Mouse (Mus musculus): Measurements from ENCODE around the gene Lpin3.

GRCm38 (mm10) chr2:160865266-160865665 lies 15.2 kb upstream of the Lpin3 start:
- TF ChIP-seq CTCF (IDR thresholded peaks at IDR 0.05; ENCODE audit: insufficient read depth, low read length) (no peak), POLR2A (IDR thresholded peaks at IDR 0.05; ENCODE audit: borderline replicate concordance, extremely low read depth, low read depth, low read length) (no peak)
